Mouse (Mus musculus) T-helper 2 cell (primary cell): ENCODE measurements around the gene Mrps26.
"Not testable (repeated sequence)": the region's sequence is repeated elsewhere in the genome, so short reads cannot be mapped to it uniquely, and the experiment has no call there.

Source experiments
- in situ Hi-C: fragments of 300-600 bp; cut with MboI, MseI; formaldehyde crosslinking; loops from one replicate; pipeline ENCODE4 v1.15.1; 2025; ENCODE audit warnings: high pct_unique_total_duplicates

The Mrps26 gene

DNA sequence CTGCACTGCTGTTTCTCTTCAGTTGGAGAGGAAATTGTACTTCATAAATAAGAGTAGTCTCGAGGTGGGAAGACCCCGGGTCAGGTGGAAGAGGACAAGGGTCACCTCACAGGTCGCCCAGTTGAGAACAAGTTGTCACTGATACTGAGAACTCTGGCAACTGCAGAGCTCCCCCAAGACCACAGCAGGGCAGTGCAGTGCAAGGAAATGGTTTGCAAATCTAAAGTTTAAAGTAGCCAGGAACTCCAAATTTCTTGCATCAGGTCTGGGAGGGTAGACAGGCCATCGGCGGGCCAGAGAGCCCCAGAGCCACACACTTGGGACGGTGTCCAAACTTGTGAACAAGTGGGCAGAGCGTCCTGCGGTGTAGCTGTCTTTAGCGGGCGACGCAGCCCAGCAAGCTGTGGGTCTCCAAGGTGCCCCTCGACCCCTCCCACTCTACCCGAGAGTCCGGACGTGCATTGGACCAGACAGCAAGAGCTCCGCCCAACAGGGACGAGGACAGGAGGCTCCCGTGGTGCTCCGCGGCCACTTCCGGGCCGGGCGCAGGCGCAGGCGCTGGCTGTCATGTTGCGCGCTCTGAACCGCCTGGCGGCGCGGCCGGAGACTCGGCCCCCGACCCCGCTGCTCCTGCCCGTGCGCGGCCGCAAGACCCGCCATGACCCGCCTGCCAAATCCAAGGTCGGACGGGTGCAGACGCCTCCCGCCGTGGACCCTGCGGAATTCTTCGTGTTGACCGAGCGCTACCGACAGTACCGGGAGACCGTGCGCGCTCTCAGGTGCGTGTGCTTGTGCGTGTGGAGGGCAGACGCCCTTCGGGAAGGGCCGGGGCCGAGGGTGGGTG is at the start of gene Mrps26:
Gene Mrps26 (plus strand): TSS at position 531 of the 844 bp plus-strand sequence.
- in situ Hi-C loops = no loop called here

DNA sequence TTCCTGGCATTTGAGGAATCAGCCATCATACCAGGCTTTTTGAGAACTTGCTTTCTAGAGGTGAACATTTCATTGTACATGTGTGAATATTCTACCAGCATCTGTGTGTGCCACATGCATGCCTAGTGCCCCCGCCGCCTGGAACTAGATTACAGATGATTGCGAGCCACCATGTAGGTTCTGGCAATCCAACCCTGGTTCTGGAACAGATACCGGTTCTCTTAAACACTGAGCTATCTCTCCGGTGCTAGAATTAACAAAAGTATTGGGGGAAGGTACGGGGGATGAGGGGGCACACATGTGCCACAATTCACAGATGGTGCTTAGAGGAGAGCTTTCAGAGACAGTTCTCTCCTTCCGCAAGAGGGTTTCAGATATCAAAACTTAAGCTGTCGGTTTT is 49.6 kb upstream of the Mrps26 start:
- in situ Hi-C loops = no loop called here

DNA sequence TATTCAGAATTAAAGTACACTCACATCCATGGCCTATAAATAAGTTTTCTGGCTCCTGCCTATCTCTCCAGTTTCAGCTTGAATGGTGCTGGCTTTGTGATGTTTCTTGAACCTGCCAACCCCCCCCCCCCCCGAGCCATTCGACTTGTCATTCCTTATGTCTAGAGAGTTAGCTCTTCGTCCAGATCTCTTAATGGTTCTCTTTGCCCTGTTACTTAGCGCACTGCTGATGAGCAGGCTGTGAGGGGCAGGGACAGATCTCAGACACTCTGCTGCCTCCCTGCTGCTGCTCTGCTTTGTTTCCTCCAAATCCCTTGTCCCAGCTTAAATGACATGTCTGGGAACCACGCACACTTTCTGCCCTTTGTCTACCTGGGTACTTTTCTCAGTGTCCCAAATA is 47.8 kb upstream of the Mrps26 start:
- in situ Hi-C loops = no loop called here

DNA sequence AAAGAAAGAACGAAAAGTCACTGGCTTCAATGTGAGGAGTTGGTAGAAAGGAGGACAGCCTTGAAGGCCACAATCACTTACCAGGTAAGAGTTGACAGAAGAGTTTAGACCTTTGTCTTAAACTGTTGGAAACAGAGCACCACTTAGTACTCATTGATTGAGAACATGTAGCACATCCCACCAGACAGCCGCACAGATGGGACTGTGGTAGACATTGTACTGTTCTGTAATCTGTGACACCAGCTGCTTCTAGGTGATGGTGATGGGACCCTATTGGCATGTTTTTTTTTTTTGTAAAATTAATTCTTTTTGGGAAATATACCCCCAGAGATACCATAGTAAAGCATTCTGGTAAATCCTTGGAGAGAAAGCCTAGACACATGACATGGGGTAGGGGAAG is 41.6 kb upstream of the Mrps26 start:
- in situ Hi-C loops = no loop called here

DNA sequence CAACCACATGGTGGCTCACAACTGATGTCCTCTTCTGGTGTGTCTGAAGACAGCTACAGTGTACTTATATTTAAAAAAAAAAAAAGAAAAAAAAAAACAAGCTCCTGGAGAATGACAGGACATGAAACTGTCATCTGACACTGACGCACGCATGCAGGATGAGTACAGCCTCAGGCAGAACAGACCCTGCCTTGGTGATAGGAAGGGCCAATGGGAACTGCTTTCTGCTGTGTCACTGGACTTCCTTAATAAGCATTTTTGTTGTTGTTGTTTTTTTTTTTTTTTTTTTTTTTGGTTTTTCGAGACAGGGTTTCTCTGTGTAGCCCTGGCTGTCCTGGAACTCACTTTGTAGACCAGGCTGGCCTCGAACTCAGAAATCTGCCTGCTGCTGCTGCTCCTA is 38.1 kb upstream of the Mrps26 start:
- in situ Hi-C loops = not testable (repeated sequence)

DNA sequence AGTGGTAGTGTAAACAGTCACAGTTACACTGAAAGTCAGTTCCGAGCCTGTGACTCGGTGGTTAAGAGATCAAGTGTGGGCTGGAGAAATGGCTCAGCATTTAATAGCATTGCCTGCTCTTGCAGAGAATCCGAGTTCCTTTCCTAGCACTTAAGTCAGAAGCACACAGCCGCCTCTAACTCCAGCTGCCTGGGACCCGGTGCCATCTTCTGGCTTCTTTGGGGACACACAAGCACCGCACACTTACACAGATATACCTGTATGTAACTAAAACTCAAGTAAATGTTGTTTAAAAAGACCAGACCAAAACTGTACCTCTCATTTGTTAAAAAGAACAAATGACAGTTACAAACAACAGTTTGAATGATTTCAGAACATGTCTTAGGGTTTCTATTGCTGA is 35.1 kb upstream of the Mrps26 start:
- in situ Hi-C loops = no loop called here

DNA sequence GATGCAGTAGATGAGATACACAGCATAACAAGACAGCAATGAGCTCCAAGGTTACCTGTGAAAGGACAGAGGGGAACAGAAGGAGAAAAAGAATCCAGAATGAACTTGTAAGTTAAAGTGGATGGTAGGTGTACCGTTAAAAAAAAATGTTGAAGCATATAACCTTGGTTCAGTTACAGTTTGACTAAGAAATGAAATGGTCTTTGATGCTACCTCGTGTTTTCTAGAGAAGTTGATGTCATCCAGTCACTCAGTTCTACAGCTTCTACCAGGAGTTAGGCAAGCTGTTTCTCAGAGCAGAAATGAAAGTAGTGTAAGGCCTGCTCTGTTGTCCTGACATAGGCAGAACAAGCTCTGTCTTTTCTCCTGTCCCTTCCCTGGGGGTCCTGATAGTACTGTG is 34.3 kb upstream of the Mrps26 start:
- in situ Hi-C loops = no loop called here

DNA sequence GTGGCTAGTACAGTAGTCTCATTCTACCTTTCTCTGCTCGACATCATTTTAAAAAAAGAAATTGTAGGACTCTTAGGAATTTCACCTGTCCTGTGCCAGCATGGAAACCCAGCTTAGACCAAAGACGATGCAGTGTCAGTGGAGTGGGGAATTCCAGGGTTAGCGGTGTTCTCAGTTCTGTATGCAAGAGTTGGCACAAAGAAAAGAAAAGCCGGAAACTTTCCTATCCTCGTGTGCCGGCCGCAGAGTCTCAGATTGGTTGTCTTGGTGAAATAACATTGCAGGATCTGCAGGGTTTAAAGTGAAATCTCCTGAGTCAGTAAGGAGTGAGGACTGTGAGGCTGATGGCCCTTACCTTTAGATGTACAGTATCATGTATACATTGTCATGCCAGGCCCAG is 33.6 kb upstream of the Mrps26 start:
- in situ Hi-C loops = loop anchor here (5.0 kb wide), 1 partner anchor 248 kb away; the partner anchor contains the start of gene Idh3b

DNA sequence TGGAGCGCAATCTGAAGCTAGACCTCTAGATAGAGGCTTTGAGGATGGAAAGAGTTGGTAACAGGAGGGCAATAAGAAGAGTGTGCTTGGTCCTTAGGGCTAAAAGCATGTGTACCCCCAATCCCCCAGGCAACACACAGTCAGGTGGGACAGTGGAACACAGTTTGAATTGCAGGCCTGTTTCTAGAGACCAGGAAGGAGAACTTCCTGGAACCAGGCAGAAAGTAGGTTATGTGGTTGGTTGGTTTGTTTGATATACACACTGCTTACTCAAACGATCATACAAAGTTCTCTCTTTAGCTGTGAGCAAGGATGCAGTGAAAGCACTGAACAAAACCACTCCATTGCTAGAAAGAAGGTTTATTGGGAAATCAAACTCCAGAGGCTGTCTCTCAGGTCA is 31.3 kb upstream of the Mrps26 start:
- in situ Hi-C loops = loop anchor here (5.0 kb wide), 1 partner anchor 250 kb away; the partner anchor contains the start of gene Idh3b

DNA sequence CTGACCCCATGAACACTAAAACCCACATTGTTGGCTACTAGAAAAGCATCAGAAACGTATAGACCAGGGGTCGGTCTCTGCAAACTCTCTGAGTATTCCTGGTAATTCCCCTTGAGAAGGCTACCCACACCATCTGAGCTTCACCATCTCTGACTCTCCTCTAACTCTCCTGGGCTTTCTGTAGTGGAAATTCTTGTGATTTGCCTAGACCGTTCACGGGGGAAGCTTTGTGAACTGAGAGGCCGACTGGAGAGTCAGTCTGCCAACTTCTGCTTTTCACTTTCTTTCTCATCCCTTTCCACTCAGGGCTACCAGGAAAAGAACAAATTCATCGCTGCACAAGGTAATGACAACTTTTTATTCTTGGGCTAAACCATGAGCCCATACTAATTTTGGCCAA is 28.5 kb upstream of the Mrps26 start:
- in situ Hi-C loops = no loop called here

DNA sequence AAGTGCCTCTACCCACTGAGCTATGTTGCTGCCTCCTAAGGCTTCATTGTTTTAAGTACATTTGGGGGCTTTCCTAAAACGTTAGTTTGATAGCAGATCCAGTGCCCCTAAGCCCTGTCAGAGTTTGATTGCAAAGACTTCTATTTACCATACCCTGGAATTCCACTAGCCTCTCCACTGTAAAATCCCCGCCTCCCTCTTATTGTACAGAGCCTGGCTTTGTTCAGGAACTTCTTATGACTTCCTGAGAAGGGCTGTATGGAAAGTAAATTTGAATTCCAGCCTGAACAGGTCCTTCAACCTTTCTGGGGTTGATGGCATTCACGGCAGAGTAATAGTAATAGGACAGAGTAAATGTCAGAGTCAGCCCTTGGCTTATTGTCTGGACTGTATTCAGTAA is 26.7 kb upstream of the Mrps26 start:
- in situ Hi-C loops = no loop called here

DNA sequence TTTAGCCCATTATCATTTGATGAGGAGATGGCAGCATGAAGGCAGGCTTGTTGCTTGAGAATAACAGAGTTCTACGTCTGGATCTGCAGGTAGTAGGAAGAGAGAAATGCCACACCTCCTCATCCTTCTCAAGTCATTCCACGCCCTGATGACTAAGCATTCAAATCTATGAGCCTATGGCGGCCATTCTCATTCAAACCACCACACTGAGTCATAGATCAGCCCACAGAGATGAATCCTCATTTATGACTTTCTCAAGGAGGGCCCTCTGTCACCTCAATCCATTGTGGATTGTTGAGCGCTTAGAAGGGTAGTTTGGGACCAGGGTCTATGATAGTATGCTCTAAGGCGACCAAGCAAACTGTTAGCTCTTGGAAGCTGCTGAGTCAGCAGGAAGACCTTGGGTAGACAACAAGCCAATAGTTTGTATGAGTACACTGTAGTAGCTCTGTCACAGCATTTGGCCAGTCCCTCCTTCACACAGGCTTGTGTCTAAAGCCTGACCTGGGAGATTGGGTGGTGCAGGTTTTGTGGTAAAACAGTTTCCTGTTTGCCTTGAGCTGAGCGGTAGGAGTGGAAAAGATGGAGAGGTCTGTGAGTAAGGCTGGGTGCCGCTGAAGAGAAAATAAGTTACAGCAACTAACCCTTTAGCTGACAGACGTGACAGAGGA is 24.5 kb upstream of the Mrps26 start:
- in situ Hi-C loops = no loop called here

DNA sequence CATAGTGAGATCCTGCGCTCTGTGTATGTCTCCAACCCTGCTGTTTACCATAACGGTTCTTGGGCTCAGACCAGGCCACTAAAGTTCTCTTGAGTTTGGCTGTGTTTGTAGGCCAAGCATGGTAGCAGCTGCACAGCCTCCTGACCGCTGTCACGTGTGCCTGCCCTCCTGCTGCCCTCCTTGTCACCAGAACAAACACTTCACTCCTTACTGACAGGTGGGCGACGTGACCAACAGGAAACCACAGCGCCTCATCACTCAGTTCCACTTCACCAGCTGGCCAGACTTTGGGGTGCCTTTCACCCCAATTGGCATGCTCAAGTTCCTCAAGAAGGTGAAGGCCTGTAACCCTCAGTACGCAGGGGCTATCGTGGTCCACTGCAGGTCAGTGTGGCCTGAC is 23.3 kb upstream of the Mrps26 start:
- in situ Hi-C loops = no loop called here

DNA sequence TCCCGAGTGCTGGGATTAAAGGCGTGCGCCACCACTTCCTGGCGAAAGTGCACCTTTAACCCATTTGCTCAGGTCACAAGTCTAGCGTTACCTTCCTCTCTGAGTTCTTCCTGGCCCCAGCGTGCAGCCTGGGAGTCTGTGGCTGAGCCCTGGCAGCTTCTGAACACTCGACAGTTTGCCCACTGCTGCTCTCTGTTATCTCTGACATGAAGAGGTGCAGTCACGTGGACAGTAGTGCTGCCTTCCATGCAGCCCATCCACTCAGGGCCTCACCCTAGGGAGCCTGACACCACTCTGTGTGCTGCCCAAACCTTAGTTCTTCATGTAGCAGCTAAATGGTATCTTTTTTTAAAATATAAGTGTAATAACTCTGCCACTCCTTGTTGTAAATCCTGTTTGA is 16.6 kb upstream of the Mrps26 start:
- in situ Hi-C loops = no loop called here

DNA sequence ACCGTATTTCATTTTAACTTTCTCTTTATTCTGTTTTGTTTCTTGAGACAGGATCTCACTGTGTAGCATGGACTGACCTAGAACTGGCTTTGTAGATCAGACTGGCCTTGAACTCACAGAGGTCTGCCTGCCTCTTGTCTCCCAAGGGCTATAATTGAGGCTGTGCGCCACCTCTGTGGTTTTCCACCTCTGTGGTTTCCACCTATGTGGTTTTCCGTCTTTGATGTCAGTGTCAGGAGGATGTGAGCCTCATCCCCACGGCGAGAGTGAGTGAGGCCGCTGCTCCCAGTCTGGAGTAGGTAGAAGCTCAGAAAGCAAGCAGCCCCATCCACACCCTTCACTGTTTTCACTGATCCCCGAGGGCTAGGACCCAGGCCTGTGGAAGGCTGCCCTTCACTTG is 8.7 kb upstream of the Mrps26 start:
- in situ Hi-C loops = loop anchor here (5.0 kb wide), 1 partner anchor 103 kb away; the partner anchor contains the start of gene Ptpra

DNA sequence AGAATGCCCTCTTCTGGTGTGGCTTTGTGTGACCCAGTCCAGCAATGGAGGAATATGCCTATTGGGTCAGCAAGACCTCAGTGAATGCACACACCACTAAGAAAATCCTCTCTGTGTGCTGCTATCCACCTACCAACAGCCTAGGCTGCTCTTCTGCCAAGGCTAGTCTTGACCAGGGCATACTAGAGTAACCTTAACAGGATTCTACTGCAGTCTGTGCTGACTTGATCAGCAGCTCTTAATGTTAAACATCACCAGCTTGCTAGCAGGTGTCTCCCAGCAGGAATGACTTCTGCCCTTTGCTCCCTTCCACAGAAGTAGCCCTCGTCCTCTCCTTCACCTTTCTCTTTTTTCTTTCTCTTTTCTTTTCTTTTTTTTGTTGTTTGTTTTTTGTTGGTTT is 7.2 kb upstream of the Mrps26 start:
- in situ Hi-C loops = loop anchor here (5.0 kb wide), 1 partner anchor 104 kb away; the partner anchor contains the start of gene Ptpra

DNA sequence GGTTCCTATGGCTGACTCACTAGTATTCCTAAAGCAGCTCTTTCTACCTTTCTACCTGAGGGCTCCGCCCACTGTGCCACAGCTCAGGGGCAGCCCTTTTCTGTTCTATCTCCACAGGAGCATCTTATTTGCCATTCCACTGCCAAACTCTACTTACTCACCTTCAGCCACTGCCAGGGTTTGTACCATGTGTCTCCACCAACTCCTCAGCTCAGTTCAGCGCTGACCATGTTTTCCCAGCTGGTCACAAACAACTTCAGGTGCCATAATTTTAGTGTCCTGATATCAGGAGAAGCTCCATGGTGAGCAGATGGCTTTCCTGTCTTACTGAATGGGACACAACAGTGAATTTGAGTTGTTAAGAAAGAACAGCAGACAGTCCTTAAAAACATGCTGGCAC is 6.1 kb upstream of the Mrps26 start:
- in situ Hi-C loops = loop anchor here (5.0 kb wide), 1 partner anchor 105 kb away; the partner anchor contains the start of gene Ptpra

DNA sequence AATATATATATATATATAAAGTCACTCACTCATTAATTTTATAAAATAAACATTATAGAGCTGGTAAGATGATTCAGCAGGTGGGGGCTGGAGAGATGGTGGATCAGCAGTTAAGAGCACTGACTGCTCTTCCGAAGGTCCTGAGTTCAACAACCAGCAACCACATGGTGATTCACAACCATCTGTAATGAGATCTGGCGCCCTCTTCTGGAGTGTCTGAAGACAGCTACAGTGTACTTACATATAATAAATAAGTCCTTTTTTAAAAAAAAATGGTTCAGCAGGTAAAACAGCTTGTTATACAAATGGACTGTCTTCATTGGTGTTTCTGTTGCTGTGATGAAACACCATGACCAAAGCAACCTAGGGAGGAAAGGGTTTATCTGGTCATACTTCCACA is 5.5 kb upstream of the Mrps26 start:
- in situ Hi-C loops = loop anchor here (5.0 kb wide), 1 partner anchor 106 kb away; the partner anchor contains the start of gene Ptpra

DNA sequence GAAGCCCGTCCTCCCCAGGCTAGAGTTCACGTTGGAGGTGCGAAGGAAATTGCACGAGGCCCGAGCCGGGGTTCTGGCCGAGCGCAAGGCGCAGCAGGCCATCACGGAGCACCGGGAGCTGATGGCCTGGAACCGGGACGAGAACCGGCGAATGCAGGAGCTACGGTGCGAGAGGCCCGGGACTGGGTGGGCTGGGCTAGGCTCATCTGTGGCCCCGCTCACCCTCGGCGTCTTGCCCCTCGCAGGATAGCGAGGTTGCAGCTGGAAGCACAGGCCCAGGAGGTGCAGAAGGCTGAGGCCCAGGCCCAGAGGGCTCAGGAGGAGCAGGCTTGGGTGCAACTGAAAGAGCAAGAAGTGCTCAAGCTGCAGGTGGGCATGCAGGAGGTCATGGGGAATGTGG is 521 bp downstream of the Mrps26 start:
- in situ Hi-C loops = no loop called here

DNA sequence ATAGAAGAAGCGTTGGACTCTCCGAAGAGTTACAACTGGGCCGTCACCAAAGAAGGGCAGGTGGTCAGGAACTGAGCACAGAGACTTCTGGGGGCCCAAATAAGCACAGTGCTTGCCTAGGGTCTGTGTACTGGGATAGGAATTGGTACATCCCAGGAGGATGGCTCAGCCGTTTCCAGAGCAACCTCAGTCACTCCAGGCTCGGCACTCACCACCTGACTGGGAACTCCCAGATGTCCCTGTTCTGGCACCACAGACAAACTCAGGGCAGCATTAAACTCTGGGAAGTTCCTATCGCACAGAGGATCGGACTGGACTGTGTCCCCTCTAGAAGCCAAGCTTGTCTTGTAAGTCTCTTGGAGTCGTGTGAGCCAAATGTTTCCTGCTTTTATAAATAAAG is 1.4 kb downstream of the Mrps26 start:
- in situ Hi-C loops = no loop called here

DNA sequence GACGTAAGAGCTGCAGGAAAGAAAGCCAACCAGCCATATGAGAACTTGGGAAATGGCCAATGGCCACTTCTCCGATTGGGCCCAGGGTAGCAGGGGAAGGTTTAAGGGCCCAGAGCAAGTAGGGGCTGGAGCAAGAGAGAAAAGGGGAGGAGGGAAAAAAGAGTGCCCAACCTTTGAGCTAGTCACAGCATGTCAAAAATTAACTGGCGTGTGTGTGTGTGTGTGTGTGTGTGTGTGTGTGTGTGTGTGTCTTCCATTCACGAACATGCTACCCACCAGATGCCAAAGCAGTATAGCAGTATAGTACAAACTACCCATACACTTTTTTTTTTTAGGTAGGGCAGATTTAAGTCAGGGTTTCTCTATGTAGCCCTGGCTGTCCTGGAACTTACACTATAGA is 5.4 kb downstream of the Mrps26 start:
- in situ Hi-C loops = no loop called here

DNA sequence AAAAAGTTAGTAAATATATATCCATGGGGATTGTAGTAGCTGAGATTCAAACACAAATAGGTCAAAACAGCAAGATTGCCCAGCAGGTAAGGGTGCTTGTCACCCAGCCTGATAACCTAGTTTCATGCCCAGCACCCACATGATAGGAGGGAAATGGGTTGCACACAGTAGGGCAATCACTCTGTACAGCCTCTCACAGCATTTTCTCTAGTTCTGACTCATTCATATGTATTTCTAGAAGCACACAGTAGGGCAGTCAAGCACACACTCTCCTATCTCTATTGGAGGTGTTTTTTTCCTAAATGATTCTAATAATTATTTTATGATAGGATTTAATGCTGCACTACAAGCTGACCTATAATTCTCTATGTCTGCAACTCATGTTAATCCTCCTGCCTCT is 6.4 kb downstream of the Mrps26 start:
- in situ Hi-C loops = no loop called here

DNA sequence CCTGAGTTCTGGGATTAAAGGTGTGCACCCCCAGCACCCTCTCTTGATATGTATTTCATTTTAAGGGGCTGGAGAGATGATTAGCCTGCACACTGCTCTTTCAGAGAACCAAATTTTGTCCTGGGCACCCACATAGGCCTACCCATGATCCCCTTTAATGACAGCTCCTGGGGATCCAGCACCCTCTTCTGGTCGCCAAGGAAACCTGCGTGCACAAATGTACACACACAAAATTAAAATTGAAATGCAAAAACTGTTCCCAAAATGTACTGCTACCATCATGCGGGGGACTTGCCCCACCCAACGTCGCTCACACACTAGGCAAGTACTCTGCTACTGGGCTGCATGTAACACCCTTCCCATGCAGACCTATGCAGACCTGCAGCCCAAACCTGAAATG is 11.4 kb downstream of the Mrps26 start:
- in situ Hi-C loops = no loop called here
